Mouse (Mus musculus) liver, embryonic 14.5 days (tissue): ENCODE data around the gene Btc. TPM values are rescaled to one million over a fixed set of nuclear protein-coding genes. Genes with fewer than 3 reads are reported as not detected.
A peak's percentile ranks its signal among the peaks of the same experiment; 100 is the strongest.

Experiments
- ATAC-seq: fragments of 200-750 bp; cut with Nextera tagmentation; 2 replicates; pipeline ENCODE4 v1.8.0; 2017; ENCODE audit warnings: moderate number of reproducible peaks, mild to moderate bottlenecking, moderate library complexity; ENCODE audit not compliant: insufficient read depth
- DNase-seq, 3 experiments: peaks; one replicate each; pipeline ENCODE4 v3.0.0-alpha.2; 2012 to 2013; ENCODE audit warnings: low read depth in 3 of 3, low spot score in 3 of 3
- H3K27ac ChIP-seq: fragments of 300-500 bp; sonication (generic); 2 replicates; pipeline ENCODE4 v1.5.1; 2014; ENCODE audit warnings: moderate library complexity, mild to moderate bottlenecking, control low read depth, inconsistent platforms
- H3K27me3 ChIP-seq: fragments of 300-500 bp; sonication (generic); 2 replicates; pipeline ENCODE4 v1.6.1; 2014; ENCODE audit warnings: mild to moderate bottlenecking, low read length, moderate library complexity; ENCODE audit not compliant: control insufficient read depth, insufficient read depth
- H3K36me3 ChIP-seq: fragments of 300-500 bp; sonication (generic); replicated peaks from 2 replicates; pipeline ENCODE4 v1.6.1; 2014; ENCODE audit warnings: low read depth; ENCODE audit not compliant: control insufficient read depth, insufficient read depth
- H3K4me1 ChIP-seq, 2 experiments: fragments of 200-500 bp in 1 of 2; fragments of 300-500 bp in 1 of 2; sonication (generic) in 1 of 2; replicated peaks; 2 replicates each; pipeline ENCODE4 v1.6.1; 2012 to 2014; ENCODE audit warnings: antibody characterized with exemption in 1 of 2, inconsistent platforms in 1 of 2, low read length in 1 of 2; ENCODE audit not compliant: control insufficient read depth in 2 of 2, insufficient read depth in 2 of 2
- H3K4me2 ChIP-seq: fragments of 300-500 bp; sonication (generic); 2 replicates; pipeline ENCODE4 v1.6.1; 2014; ENCODE audit warnings: low read depth, mild to moderate bottlenecking, control low read depth, moderate library complexity
- H3K4me3 ChIP-seq, 2 experiments: fragments of 200-500 bp in 1 of 2; fragments of 300-500 bp in 1 of 2; sonication (generic) in 1 of 2; 2 replicates each; pipeline ENCODE4 v1.5.1; 2012 to 2014; ENCODE audit warnings: low read depth in 2 of 2, low read length in 2 of 2, mild to moderate bottlenecking in 2 of 2, control low read depth in 1 of 2, inconsistent platforms in 1 of 2, moderate library complexity in 1 of 2; ENCODE audit not compliant: insufficient read depth in 1 of 2
- H3K9ac ChIP-seq: fragments of 300-500 bp; sonication (generic); replicated peaks from 2 replicates; pipeline ENCODE4 v1.6.1; 2014; ENCODE audit warnings: mild to moderate bottlenecking, control low read depth, moderate library complexity
- H3K9me3 ChIP-seq: fragments of 300-500 bp; sonication (generic); 2 replicates; pipeline ENCODE4 v1.6.1; 2016; ENCODE audit warnings: low read length, mixed read lengths; ENCODE audit not compliant: control insufficient read depth
- CTCF ChIP-seq: IDR thresholded peaks from 2 replicates; pipeline ENCODE4 v1.5.1; 2016; ENCODE audit warnings: antibody characterized with exemption, low read depth, control low read depth
- EP300 ChIP-seq: IDR thresholded peaks from 2 replicates; pipeline ENCODE4 v1.6.1; 2016; ENCODE audit warnings: antibody characterized with exemption, low read depth
- WGBS: fragments of 180-500 bp; shearing (Covaris S2); extraction: QIAGEN DNeasy Blood & Tissue Kit; methylation state at CpG from one replicate; pipeline ENCODE4 v1.1.7; 2014; ENCODE audit not compliant: insufficient replicate concordance; 5-methylcytosine and 5-hydroxymethylcytosine counted together
- polyA plus RNA-seq, 2 experiments: library from polyadenylated mRNA; depleted of rRNA in 1 of 2; stranded (reverse) in 1 of 2; unstranded in 1 of 2; fragments of >200 nt; fragmentation: Nextera tagmentation in 1 of 2; extraction: Ambion mirVana in 1 of 2; gene quantifications; 2 replicates each; pipeline versions ENCODE4 v1.2.1 to v1.2.3; 2012 to 2014

The Btc gene
- polyA plus RNA-seq, 2 experiments, result 0.23 to 0.38 TPM

- H3K4me3 ChIP-seq, result no peak overlapping the region
- H3K9ac ChIP-seq, result no peak overlapping the region
- no peaks in the 10 kb centered on the region for H3K9me3 ChIP-seq
- WGBS, result 50% methylated on average over 8 of the region's 8 CpGs
- ATAC-seq (no peak), DNase-seq (no peak)
- no peaks in the 10 kb centered on the region for H3K36me3 ChIP-seq
- H3K4me2 ChIP-seq, result no peak overlapping the region
- H3K27me3 ChIP-seq, result no peaks in the 10 kb centered on the region
- TF ChIP-seq CTCF (no peak), EP300 (no peak)
- H3K4me1 ChIP-seq, result no peaks in the 10 kb centered on the region
- no peak overlapping the region for H3K27ac ChIP-seq
Measured at GRCm38 (mm10) chr5:91428547-91428946, 25.8 kb upstream of the Btc start.

GRCm38 (mm10) chr5:91413814-91414213 lies 11.0 kb upstream of the Btc start:
- H3K9me3 ChIP-seq, result no peaks in the 10 kb centered on the region
- H3K4me3 ChIP-seq, result no peak overlapping the region
- no peak overlapping the region for H3K27ac ChIP-seq
- no peak overlapping the region for H3K9ac ChIP-seq
- ATAC-seq, result no peak
- 64% methylated on average over 8 of the region's 8 CpGs for WGBS
- no peaks in the 10 kb centered on the region for H3K4me1 ChIP-seq
- TF ChIP-seq CTCF (no peak), EP300 (no peak)
- H3K27me3 ChIP-seq, result no peaks in the 10 kb centered on the region
- H3K4me2 ChIP-seq, result no peak overlapping the region
- H3K36me3 ChIP-seq, result no peaks in the 10 kb centered on the region
- DNase-seq, result no peak

GRCm38 (mm10) chr5:91404263-91404662 lies 1.5 kb upstream of the Btc start:
- H3K4me2 ChIP-seq, result no peak overlapping the region
- no peaks in the 10 kb centered on the region for H3K27me3 ChIP-seq
- 40% methylated on average over 5 of the region's 5 CpGs for WGBS
- ATAC-seq, result peak; percentile 87
- no peaks in the 10 kb centered on the region for H3K4me1 ChIP-seq
- no peak overlapping the region for H3K27ac ChIP-seq
- no peak overlapping the region for H3K4me3 ChIP-seq
- DNase-seq, result peak in 2 of 3 experiments; percentile 5 to 7
- H3K9me3 ChIP-seq, result no peaks in the 10 kb centered on the region
- no peaks in the 10 kb centered on the region for H3K36me3 ChIP-seq
- H3K9ac ChIP-seq, result no peak overlapping the region
- TF ChIP-seq EP300, result peak; percentile 39; the same call in 1 of the 2 replicates
- no peak for TF ChIP-seq CTCF

GRCm38 (mm10) chr5:91403281-91403680 lies 487 bp upstream of the Btc start:
- 55% methylated on average over 4 of the region's 4 CpGs for WGBS
- H3K27ac ChIP-seq, result no peak overlapping the region
- no peak for TF ChIP-seq EP300
- TF ChIP-seq CTCF, result no peak
- ATAC-seq, result no peak
- no peaks in the 10 kb centered on the region for H3K4me1 ChIP-seq
- no peak overlapping the region for H3K4me3 ChIP-seq
- H3K36me3 ChIP-seq, result no peaks in the 10 kb centered on the region
- H3K9ac ChIP-seq, result no peak overlapping the region
- DNase-seq, result no peak
- H3K27me3 ChIP-seq, result no peaks in the 10 kb centered on the region
- no peaks in the 10 kb centered on the region for H3K9me3 ChIP-seq
- no peak overlapping the region; the same call in 1 of the 2 replicates for H3K4me2 ChIP-seq

GRCm38 (mm10) chr5:91400493-91401096 lies 2.2 kb downstream of the Btc start:
- no peak overlapping the region for H3K27ac ChIP-seq
- ATAC-seq (no peak), DNase-seq (no peak)
- 12% methylated on average over 2 of the region's 2 CpGs for WGBS
- TF ChIP-seq EP300, result no peak
- no peak for TF ChIP-seq CTCF
- no peak overlapping the region for H3K4me2 ChIP-seq
- H3K36me3 ChIP-seq, result no peaks in the 10 kb centered on the region
- H3K4me1 ChIP-seq, result no peaks in the 10 kb centered on the region
- no peaks in the 10 kb centered on the region for H3K9me3 ChIP-seq
- no peaks in the 10 kb centered on the region for H3K27me3 ChIP-seq
- no peak overlapping the region for H3K4me3 ChIP-seq
- no peak overlapping the region for H3K9ac ChIP-seq
